Mouse (Mus musculus) granulocyte monocyte progenitor cell, adult 5-6 weeks (primary cell): ENCODE data around the gene Gm11985. TPM values are rescaled to one million over a fixed set of nuclear protein-coding genes. Genes with fewer than 3 reads are reported as not detected.

ENCODE experiments used
- ATAC-seq: replicated peaks from 2 replicates; pipeline ENCODE4 v1.8.0; 2016; ENCODE audit warnings: mild to moderate bottlenecking, moderate TSS enrichment, inconsistent platforms; ENCODE audit not compliant: poor library complexity, severe bottlenecking
- total RNA-seq, 2 experiments: library from RNA; stranded (forward) in 1 of 2; stranded (reverse) in 1 of 2; fragments of 200-712, 200-1000 nt in 1 of 2; fragments of >200 nt in 1 of 2; fragmentation: Nextera tagmentation in 1 of 2; gene quantifications; 2 replicates each; pipeline ENCODE4 v1.2.3; 2014 to 2017

Gene Gm11985
- total RNA-seq, 2 experiments from 2014 or later = not detected

DNA sequence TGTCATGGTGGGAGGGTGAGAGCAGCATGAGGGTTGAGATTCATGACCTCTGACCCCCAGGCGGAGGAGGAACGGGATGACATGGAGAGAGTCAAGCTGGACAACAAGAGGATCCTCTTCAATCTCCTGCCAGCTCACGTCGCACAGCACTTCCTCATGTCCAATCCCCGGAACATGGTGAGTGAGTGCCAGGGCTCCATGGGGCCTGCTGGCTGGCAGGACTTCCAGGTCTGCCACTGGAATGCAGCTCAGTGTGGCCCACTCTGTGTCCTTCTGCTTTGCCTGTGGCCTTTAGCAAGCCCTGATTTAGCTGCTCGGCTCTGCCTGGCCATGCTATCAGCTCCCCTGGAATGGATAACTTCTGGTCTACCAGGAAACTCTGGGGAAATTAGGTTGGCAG is 28.2 kb downstream of the Gm11985 start:
- ATAC-seq = no peak

DNA sequence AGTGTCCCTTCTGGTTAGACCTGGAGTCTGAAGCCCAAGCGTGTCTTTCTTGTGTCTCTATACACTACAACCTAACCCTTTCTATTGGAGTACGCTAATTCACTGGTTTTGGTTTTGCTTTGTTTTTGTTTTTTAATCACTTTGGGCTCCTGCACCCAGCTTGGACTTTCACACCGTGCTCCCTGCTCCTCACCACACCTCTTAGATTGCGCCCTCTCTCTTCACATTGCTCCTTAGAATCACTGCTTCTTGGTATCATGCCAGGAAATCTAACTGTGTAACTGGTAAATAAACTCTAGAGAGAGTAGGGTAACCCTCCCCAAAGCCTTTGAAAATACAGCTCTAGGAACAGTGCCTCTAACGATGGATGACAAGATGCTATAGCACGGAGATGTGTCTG is 30.2 kb downstream of the Gm11985 start:
- ATAC-seq = no peak

DNA sequence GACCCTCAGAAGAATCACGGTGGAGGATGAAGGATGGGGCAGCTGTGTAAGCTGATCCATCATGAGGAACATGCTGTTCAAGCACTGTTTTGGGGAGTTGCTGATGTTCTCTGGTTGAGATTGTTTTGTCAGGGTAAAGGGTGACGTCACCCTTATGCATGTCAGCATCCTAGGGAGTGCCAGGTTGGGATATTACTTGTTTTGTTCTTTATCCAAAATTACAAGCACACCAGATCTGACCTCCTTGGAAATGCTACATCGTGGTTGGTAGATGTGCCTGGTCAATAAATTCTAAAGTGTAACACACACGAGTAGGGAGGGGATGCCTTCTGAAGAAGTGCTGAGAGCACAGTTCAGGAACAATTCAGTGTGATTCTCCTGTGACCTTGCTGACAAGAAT is 31.9 kb downstream of the Gm11985 start:
- ATAC-seq = no peak

DNA sequence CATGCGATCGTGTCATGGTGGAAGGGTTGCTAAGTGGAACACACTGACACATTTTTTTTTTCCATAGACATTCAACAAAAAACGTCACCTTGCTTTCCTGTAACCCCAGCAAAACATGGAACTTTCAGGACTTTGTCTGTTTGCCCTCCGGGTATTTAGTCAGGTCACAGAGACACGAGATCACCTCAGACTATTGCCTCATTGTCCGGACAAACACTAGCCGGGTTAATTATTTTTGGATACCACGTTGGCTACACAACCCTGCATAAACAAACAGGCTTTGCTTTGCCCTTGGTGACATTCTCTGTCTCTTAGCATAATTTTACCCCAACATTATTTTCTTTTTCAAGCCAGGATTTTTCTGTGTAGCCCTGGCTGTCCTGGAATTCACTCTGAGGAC is 35.3 kb downstream of the Gm11985 start:
- no peak for ATAC-seq

DNA sequence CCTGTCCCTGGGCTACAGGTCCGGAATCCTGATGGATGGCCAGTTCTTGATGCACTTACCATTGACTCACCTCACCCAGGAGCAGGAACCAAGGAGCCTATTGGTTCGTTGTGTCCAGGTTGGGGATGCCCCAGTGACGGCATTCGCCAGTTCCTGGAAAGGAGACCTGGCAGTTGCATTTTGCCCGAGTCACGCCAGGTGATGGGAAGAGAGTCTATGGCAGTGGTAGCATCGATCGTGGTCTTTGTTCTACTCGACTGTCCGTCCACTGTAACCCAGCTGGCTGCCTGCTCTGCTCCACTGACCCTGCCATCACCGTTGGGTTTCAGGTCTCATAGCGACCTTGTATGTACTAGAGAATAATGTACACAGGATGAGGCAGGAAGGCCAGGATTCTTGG is 36.0 kb downstream of the Gm11985 start:
- ATAC-seq = no peak

DNA sequence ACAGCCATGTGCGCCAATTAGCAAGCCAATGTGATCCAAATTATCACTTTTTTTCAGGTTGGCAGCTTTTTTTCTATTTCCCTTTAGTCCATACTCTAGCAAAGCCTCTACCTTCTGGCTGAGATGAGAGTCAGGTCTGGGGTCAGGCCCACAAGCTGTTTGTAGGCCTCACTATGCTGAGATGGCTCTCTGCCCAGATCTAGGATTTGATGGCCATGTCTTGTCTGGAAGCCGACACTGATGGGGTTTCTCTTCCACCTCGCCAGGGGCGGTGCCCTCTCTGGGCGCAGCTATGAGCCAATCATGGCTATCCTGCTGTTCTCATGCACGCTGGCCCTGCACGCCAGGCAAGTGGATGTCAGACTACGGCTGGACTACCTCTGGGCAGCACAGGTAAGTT is 37.9 kb downstream of the Gm11985 start:
- ATAC-seq = no peak

DNA sequence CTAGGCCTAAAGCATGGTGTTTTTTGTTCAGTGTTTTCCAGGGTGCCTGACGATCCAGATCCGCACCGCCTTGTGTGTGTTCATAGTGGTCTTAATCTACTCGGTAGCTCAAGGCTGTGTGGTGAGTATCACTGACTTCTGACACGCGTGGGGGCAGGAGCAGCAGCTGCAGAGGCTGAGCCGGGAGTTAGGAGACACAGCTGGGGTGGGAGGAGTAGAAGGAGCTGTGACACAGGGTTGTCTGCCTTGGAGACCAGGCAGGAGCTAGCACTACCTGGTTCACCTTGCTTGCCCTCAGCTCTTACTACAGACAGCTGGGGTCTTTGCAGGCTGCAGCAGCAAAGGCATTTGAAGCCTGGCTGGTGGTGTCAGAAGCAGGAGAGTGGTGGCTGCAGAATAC is 38.9 kb downstream of the Gm11985 start:
- ATAC-seq = no peak

DNA sequence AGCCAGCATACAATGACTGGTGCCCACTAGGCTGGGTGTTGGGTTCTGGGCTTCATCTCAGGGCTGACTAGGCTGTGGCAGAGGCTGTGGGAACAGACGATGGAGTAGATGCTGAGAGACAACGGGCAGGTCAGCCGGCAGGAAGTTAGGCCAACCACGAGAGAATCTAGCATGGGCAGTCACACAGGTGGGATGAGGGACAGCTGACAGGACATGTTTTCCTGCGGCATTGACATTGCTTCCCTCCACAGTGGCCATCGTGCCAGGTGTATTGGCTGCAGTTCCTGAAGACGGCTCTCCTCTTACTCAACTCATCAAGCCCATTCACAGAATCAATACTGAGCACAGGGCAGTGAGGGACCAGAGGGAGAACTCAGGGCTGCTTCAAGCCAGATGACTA is 40.4 kb downstream of the Gm11985 start:
- ATAC-seq = no peak

DNA sequence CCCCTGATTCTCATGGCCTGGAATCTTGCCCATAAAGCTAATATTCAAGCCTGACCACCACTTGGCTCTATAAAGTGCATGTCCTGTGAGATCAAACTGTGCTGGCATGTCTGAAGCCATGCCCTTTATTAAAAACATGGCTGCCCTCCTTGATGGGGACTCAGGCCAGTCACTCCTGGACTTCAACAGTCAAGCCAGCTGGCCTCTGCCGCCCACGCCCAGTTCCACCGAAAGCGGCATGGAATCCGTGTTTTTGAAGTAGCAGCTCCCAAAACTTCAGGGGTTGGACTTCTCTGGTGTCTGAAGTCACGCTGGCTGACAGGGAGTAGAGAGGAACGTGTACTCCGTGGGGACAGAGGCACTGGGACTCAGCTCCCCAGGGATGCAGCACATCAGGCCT is 40.8 kb downstream of the Gm11985 start:
- ATAC-seq = no peak

DNA sequence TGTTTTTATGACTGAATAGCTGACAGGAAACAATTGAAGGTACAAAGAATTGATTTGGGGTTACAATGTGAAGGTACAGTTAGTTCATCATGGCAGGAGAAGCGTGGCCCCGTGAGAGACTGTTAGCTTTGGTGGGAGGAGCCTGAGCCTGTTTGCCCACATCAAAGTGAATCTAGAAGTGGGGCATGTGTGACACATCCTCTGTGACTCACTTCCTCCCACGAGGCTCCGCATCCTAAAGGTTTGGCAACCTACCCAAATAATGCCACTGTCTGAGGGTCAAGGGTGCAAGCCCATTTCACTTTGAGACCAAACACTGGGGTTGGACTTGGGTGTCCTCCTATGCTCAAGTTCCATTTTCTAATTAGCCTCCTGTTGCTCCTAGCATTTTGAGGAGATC is 43.1 kb downstream of the Gm11985 start:
- ATAC-seq = peak; percentile 55

DNA sequence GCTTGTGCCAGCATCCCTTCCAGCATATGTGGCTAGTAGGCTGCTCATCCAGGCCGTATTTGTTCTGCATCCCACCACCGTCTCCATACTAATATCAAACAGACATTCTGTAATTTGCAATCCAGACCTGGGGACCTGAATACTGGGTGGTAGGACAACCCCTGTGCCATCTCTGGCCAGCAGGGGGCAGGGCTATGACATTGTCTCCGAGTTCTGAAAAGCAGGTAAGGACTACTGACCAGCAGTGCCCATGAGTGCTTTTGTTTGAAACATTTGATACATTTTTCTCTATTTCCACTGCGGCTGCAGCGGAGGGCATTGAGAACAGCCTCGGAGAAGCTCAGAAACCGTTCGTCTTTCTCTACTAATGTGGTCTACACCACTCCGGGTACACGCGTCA is 44.0 kb downstream of the Gm11985 start:
- no peak for ATAC-seq

DNA sequence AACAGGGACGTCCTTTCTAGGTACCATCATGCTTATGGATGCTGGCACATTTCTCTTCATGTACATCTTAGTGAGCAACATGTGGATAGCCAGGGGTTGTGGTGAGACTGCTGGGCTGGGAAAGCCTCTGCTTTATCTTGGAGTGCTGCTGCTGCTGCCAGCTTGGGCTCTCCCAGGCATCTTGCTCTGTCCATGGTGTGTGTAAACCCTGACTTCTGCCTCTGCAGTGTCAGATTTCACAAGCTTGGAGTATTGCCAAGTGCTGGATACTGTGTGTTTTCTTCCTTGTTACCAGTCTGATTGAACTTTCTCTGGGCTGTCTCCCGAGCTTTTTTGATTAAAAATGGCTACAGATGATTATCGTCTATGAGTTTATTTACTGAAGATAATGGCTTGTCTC is 45.6 kb downstream of the Gm11985 start:
- ATAC-seq = no peak

DNA sequence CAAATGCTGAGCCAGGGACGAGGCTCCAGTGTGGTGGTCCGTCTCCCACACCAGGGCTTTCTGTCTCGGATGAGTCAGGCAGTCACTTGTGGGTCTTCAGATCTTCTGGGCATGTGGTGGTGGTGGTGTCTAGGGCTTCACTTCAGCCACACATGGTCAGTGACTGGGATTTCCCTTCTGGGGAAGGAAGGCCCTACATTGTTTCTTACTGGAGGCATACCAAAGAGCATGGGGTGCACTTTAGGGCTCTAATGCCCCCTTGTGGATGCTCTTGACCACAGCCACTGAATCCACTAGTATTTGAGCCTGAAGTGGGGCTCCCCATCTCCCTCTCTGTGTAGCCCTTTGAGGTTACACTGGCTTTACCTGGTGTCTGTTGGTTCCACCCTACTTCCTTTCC is 47.9 kb downstream of the Gm11985 start:
- 0 out of 2 replicates have a peak, but pooled peaks have one; percentile 40 for ATAC-seq

DNA sequence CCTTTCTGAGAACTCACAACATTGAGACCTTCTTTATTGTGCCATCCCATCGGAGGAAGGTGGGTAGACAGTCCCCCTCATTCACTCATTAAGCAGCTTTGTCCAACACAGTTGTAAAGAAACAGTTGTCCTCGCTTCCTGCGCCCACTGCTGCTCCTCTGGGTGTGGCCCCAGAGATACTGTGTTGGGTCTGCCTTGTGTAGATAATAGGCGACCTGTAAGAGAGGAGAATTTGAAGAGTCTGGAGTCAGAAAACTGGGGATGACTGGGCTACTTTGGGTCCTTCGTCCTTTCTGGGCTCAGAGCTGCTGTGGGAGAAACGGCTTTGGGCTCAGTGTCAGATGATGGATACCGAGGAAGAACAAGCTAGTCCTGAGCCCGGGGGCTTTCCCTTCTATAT is 50.0 kb downstream of the Gm11985 start:
- ATAC-seq = no peak

DNA sequence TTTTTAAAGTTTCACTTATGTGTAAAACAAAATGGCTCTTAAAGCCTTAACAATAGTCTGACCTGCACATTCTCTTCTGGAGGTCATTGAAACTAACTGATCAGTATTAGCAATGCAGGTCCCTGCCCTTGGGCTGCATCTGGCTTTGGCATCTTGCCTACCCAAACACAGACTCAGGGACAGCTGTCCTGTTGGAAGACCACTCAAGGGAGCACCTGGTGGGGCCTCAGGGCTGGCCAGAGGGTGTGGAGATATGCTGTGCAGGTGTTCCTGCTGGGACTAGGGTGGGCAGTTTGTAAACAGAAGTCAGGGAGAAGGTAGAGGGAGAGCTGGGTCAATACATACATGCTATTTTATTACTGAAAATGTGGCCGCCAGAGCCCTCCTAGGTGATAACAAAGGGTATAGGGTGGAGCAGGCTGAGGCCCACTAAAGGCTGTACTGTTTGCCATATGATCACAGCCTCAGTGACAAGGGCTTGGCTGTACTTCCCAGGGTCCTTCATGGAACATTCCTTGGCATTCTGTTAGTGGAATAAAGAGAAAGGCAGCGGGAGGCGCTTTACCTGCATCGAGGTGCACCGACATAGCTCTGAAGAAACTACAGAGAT is 52.0 kb downstream of the Gm11985 start:
- no peak for ATAC-seq

DNA sequence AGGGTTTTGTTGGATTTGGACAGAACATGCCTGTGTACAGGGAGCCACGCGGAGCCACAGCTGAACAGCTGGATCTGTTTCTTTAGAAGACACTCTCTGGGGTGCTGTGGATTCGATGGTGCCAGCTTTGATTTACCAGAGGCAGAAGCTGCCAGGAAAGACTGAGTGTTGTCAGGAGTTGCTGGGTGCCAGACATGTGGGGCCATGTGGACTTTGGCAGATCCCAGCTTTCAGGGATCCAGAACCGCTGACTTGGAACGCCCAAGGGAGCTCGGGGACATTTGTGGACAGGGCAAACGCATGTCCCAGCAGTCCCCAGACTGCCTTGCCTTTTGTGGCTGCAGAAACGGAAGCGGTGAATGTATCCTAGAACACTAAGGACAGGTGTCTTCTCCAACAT is 52.6 kb downstream of the Gm11985 start:
- no peak for ATAC-seq

DNA sequence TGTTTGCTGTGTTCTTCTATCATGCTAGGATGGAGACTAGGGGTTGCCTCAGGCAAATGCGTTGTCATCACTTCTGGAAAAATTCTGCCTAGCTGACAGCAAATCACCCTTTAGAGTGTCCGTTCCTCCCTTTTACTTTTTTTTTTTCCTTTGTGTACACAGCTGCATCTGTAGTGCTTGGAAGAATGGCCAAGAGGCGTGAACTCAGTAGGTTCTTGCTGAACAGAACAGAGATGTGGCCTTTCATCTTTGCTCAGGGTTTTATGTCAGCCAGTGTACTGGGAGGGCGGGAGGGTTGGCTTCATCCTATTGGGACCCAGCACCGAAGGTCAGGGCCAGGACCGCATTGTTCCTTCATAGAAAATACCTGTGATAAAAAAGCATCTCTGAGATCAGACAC is 53.1 kb downstream of the Gm11985 start:
- no peak for ATAC-seq

DNA sequence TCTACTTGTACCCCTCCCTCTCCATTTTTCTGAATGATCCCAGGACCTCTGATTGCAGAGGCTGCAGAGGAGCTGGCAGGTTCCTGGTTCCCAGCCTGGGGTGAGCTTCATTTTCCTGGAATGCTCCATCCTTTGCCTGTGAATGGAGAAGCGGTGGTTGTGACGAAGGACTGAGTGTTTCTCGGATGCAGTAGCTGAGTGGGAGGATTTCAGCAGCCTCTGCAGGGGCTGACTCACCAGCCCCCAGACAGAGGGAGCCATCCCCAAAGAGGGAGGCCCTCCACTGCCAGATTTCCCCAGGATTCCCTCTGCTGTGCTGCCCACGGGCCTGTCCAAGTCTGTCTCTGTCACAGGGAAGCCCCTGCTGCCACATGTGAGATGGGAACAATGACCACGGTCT is 54.0 kb downstream of the Gm11985 start:
- no peak for ATAC-seq

DNA sequence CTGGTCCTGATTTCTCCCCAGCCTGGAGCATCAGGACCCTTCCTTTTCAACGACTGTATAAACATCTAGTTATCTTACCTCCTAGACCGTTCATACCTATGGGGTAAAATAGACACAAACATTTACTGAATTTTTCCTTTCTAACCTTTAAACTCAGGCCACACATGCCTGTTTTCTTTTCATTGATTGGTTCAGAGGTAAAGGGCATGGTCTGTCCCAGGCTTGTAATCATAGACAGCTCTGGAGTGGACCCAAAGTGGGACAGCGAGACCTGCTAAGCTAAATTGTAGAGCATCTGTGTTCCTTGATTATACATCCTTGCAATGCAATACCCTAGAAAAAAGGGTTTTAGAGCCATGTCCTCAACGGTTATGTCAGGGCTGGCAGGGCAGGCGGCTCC is 54.6 kb downstream of the Gm11985 start:
- ATAC-seq = no peak
